9 mouse cellular contexts compared by ENCODE assay signal in genomic region chr7:19341761-19342409, GRCm38 (mm10). TPM values are rescaled to one million over a fixed set of nuclear protein-coding genes. Genes with fewer than 3 reads are reported as not detected.
DNase-seq lines count a peak whose midpoint lies in the region; ATAC-seq lines count a peak whose summit lies in the region.
"Had no signal": no experiment of that assay in that cellular context is flagged by ENCODE, and none has a peak within 500 bp of the region (broad histone marks: within the 10 kb centered on the region; RNA-seq: fewer than 3 reads in every experiment).

No protein-coding gene starts in this region.

- peak overlapping the region; percentile 97 for H3K4me2 ChIP-seq in kidney, embryonic 14.5 days (replicated peaks; ENCODE audit: low read depth, low read length)
- H3K4me2 ChIP-seq in hindbrain, embryonic 16.5 days (ENCODE audit: low read length): peak overlapping the region; percentile 99
- H3K4me2 ChIP-seq in midbrain, embryonic 14.5 days (ENCODE audit: low read length): peak overlapping the region; percentile 86

- no peaks in the 10 kb centered on the region; the same call in 1 of the 2 replicates for H3K36me3 ChIP-seq in kidney, embryonic 14.5 days (ENCODE audit: control insufficient read depth, insufficient read depth, low read length)
- no peaks in the 10 kb centered on the region for H3K36me3 ChIP-seq in hindbrain, embryonic 16.5 days (ENCODE audit: control insufficient read depth, insufficient read depth, low read length)
- H3K36me3 ChIP-seq in midbrain, embryonic 14.5 days (ENCODE audit: control insufficient read depth, insufficient read depth, low read length): no peaks in the 10 kb centered on the region

- ATAC-seq in kidney, embryonic 14.5 days (ENCODE audit: low FRiP score, low TSS enrichment): no peak
- no peak for ATAC-seq in hindbrain, embryonic 16.5 days
- no peak for ATAC-seq in midbrain, embryonic 14.5 days (ENCODE audit: low FRiP score, low TSS enrichment)

- no peaks in the 10 kb centered on the region for H3K9me3 ChIP-seq in kidney, embryonic 14.5 days (ENCODE audit: control insufficient read depth, low read length)
- no peaks in the 10 kb centered on the region for H3K9me3 ChIP-seq in hindbrain, embryonic 16.5 days (ENCODE audit: control insufficient read depth, low read length)
- H3K9me3 ChIP-seq in midbrain, embryonic 14.5 days (ENCODE audit: control insufficient read depth, low read length): no peaks in the 10 kb centered on the region

- peak overlapping the region; percentile 52 for H3K9ac ChIP-seq in kidney, embryonic 14.5 days (ENCODE audit: low read depth, low read length)
- peak overlapping the region; percentile 73 for H3K9ac ChIP-seq in hindbrain, embryonic 16.5 days (ENCODE audit: low read depth, low read length)
- peak overlapping the region; percentile 44; the same call in 1 of the 2 replicates for H3K9ac ChIP-seq in midbrain, embryonic 14.5 days (replicated peaks; ENCODE audit: low read length)

- 1% methylated on average over 35 of the region's 41 CpGs for WGBS in kidney, embryonic 14.5 days
- whole genome bisulfite sequencing in hindbrain, embryonic 16.5 days: under 1% methylated on average over 32 of the region's 41 CpGs
- 1% methylated on average over 41 of the region's 41 CpGs for WGBS in midbrain, embryonic 14.5 days

- peaks cover 8% of the 10 kb centered on the region; the same call in 1 of the 2 replicates for H3K27me3 ChIP-seq in kidney, embryonic 14.5 days (ENCODE audit: control insufficient read depth, insufficient read depth, low read length)
- peaks cover 10% of the 10 kb centered on the region for H3K27me3 ChIP-seq in hindbrain, embryonic 16.5 days (replicated peaks; ENCODE audit: control insufficient read depth, insufficient read depth, low read length)
- H3K27me3 ChIP-seq in midbrain, embryonic 14.5 days (ENCODE audit: control insufficient read depth, insufficient read depth, low read length): peaks cover 8% of the 10 kb centered on the region; the same call in 1 of the 2 replicates

- H3K4me3 ChIP-seq in kidney, embryonic 14.5 days (ENCODE audit: low read length): peak overlapping the region; percentile 50
- H3K4me3 ChIP-seq in hindbrain, embryonic 16.5 days (ENCODE audit: low read length): peak overlapping the region; percentile 57
- H3K4me3 ChIP-seq in midbrain, embryonic 14.5 days (replicated peaks; ENCODE audit: low read depth, low read length): peak overlapping the region; percentile 36

- H3K4me1 ChIP-seq in kidney, embryonic 14.5 days (ENCODE audit: control insufficient read depth, insufficient read depth, low read length): peaks cover 19% of the 10 kb centered on the region
- peaks cover 28% of the 10 kb centered on the region for H3K4me1 ChIP-seq in hindbrain, embryonic 16.5 days (ENCODE audit: control insufficient read depth, insufficient read depth, low read depth, low read length)
- H3K4me1 ChIP-seq in midbrain, embryonic 14.5 days (ENCODE audit: control insufficient read depth, insufficient read depth, low read length): peaks cover 28% of the 10 kb centered on the region

- no peak overlapping the region for H3K27ac ChIP-seq in kidney, embryonic 14.5 days (ENCODE audit: low read depth, low read length)
- no peak overlapping the region for H3K27ac ChIP-seq in hindbrain, embryonic 16.5 days (ENCODE audit: low read depth, low read length)
- no peak overlapping the region for H3K27ac ChIP-seq in midbrain, embryonic 14.5 days (replicated peaks; ENCODE audit: low read depth, low read length)
- H3K27ac ChIP-seq: macrophage had no signal

- DNase-seq in kidney, adult 11 months: no peak
- DNase-seq in R1 (ENCODE audit: low read depth, low spot score): peak; percentile 78
- peak; percentile 65 to 66 for DNase-seq in gastrocnemius, adult 8-10 months (ENCODE audit: low spot score in 2 of 2)
- DNase-seq in midbrain, embryonic 14.5 days: peak; percentile 25
- peak; percentile 65 for DNase-seq in testis, postnatal 10 days (ENCODE audit: low spot score)
- no peak for DNase-seq in spleen, adult 18-20 months

RNA-seq across cellular contexts. Expression of gene Ercc1, which starts 2.7 kb away (rescaled TPM):
- 95.2 and 102 TPM in 2 replicates for polyA plus RNA-seq in kidney, embryonic 14.5 days (2014; fragmentation: Nextera tagmentation; extraction: Ambion mirVana)
- 10 to 100 TPM; 27.1 to 33.7 (median 28.7) TPM for total RNA-seq in gastrocnemius, adult 8-10 months (2022)
- polyA plus RNA-seq in hindbrain, embryonic 16.5 days (2015; fragmentation: Nextera tagmentation; extraction: Ambion mirVana): 80.6 and 87.2 TPM in 2 replicates
- polyA plus RNA-seq in midbrain, embryonic 14.5 days (2014; fragmentation: Nextera tagmentation; extraction: Ambion mirVana): 78.9 and 97.7 TPM in 2 replicates

RNA-seq across cellular contexts. Expression of gene Cd3eap, which starts 17.4 kb away (rescaled TPM):
- polyA plus RNA-seq in kidney, embryonic 14.5 days (2014; fragmentation: Nextera tagmentation; extraction: Ambion mirVana): 21.9 and 26.8 TPM in 2 replicates
- total RNA-seq in gastrocnemius, adult 8-10 months (2022): 10 to 100 TPM in 3 of 4 experiments, 1 to 10 TPM in 1; 8.9 to 13.9 (median 11.2) TPM
- 23.1 and 23.6 TPM in 2 replicates for polyA plus RNA-seq in hindbrain, embryonic 16.5 days (2015; fragmentation: Nextera tagmentation; extraction: Ambion mirVana)
- polyA plus RNA-seq in midbrain, embryonic 14.5 days (2014; fragmentation: Nextera tagmentation; extraction: Ambion mirVana): 16.4 and 18.9 TPM in 2 replicates

RNA-seq across cellular contexts. Expression of gene Ppp1r13l, which starts 17.7 kb away (rescaled TPM):
- 5.4 and 7.8 TPM in 2 replicates for polyA plus RNA-seq in kidney, embryonic 14.5 days (2014; fragmentation: Nextera tagmentation; extraction: Ambion mirVana)
- 1 to 10 TPM; 2.8 to 6.3 (median 4.1) TPM for total RNA-seq in gastrocnemius, adult 8-10 months (2022)
- polyA plus RNA-seq in hindbrain, embryonic 16.5 days (2015; fragmentation: Nextera tagmentation; extraction: Ambion mirVana): 1.5 and 1.9 TPM in 2 replicates
- 1.6 and 1.9 TPM in 2 replicates for polyA plus RNA-seq in midbrain, embryonic 14.5 days (2014; fragmentation: Nextera tagmentation; extraction: Ambion mirVana)

RNA-seq across cellular contexts. Expression of gene Fosb, which starts 32.0 kb away (rescaled TPM):
- 0.14 and 0.20 TPM in 2 replicates for polyA plus RNA-seq in kidney, embryonic 14.5 days (2014; fragmentation: Nextera tagmentation; extraction: Ambion mirVana)
- under 1 TPM; 0.16 to 0.86 (median 0.30) TPM for total RNA-seq in gastrocnemius, adult 8-10 months (2022)
- 0.06 and 0.10 TPM in 2 replicates for polyA plus RNA-seq in hindbrain, embryonic 16.5 days (2015; fragmentation: Nextera tagmentation; extraction: Ambion mirVana)
- not detected in 2 replicates for polyA plus RNA-seq in midbrain, embryonic 14.5 days (2014; fragmentation: Nextera tagmentation; extraction: Ambion mirVana)

RNA-seq across cellular contexts. Expression of gene Ercc2, which starts 39.9 kb away (rescaled TPM):
- polyA plus RNA-seq in kidney, embryonic 14.5 days (2014; fragmentation: Nextera tagmentation; extraction: Ambion mirVana): 11.9 and 12.6 TPM in 2 replicates
- 10 to 100 TPM in 2 of 4 experiments, 1 to 10 TPM in 2; 7.5 to 14.9 (median 10.4) TPM for total RNA-seq in gastrocnemius, adult 8-10 months (2022)
- polyA plus RNA-seq in hindbrain, embryonic 16.5 days (2015; fragmentation: Nextera tagmentation; extraction: Ambion mirVana): 22.6 and 25.1 TPM in 2 replicates
- polyA plus RNA-seq in midbrain, embryonic 14.5 days (2014; fragmentation: Nextera tagmentation; extraction: Ambion mirVana): 21.6 and 27.9 TPM in 2 replicates

Comparison
In these comparisons a context has a peak if more than half of its experiments do, and no peak if none do; other contexts are left out.
1. DNase-seq: peak in R1 (single experiment), gastrocnemius, adult 8-10 months (2 of 2), midbrain, embryonic 14.5 days (single experiment) and testis, postnatal 10 days (single experiment); none in kidney, adult 11 months (single experiment) and spleen, adult 18-20 months (0 of 2).
2. Peak in every context shown above with its lines, with median percentiles within 50 percentile points of each other: H3K4me2 ChIP-seq, H3K4me3 ChIP-seq and H3K9ac ChIP-seq.